Mouse (Mus musculus): ENCODE results near the gene Htatsf1.

- TF ChIP-seq CTCF (conservative IDR thresholded peaks at IDR 0.05; ENCODE audit: low read length) (no peak), NANOG (IDR thresholded peaks at IDR 0.05; ENCODE audit: borderline replicate concordance, low read length) (no peak)
These were observed at the start of gene Htatsf1 for GRCm38 (mm10) chrX:57053174-57053992.
